Mouse (Mus musculus) megakaryocyte progenitor cell, adult 5-6 weeks (primary cell): ENCODE measurements around the gene Rps27. TPM values are rescaled to one million over a fixed set of nuclear protein-coding genes. Genes with fewer than 3 reads are reported as not detected.

Experiments used
- ATAC-seq: replicated peaks from 2 replicates; pipeline ENCODE4 v1.8.0; 2016; ENCODE audit warnings: mild to moderate bottlenecking, moderate TSS enrichment, inconsistent platforms; ENCODE audit not compliant: poor library complexity
- total RNA-seq, 2 experiments: library from RNA; stranded (forward) in 1 of 2; stranded (reverse) in 1 of 2; fragments of 157-497, 149-512 nt in 1 of 2; fragments of 200-1000 nt in 1 of 2; gene quantifications; 2 replicates each; pipeline versions ENCODE4 v1.2.3 to v1.2.4; 2015 to 2017

Gene Rps27
- total RNA-seq, 2 experiments from 2014 or later = 3,216 to 5,654 TPM

- no peak for ATAC-seq
These were observed 22.5 kb downstream of the Rps27 start for GRCm38 (mm10) chr3:90190859-90191510.

GRCm38 (mm10) chr3:90183581-90183980 lies 29.9 kb downstream of the Rps27 start:
- ATAC-seq = no peak

GRCm38 (mm10) chr3:90179566-90179965 lies 33.9 kb downstream of the Rps27 start:
- no peak for ATAC-seq

Other genes with a start within 250 kb of the Rps27 start
- gene Hax1, start 214.9 kb downstream of the Rps27 start, total RNA-seq (2015) = 145 and 177 TPM in 2 replicates
- 81.7 and 92.1 TPM in 2 replicates for gene Hax1, start 214.9 kb downstream of the Rps27 start, total RNA-seq (2017)
- gene 4933434E20Rik, start 162.0 kb downstream of the Rps27 start, total RNA-seq (2015) = 54.6 and 65.9 TPM in 2 replicates
- gene 4933434E20Rik, start 162.0 kb downstream of the Rps27 start, total RNA-seq (2017) = 36.0 and 42.3 TPM in 2 replicates
- 187 and 189 TPM in 2 replicates for gene Ubap2l, start 161.0 kb downstream of the Rps27 start, total RNA-seq (2015)
- 94.2 and 145 TPM in 2 replicates for gene Ubap2l, start 161.0 kb downstream of the Rps27 start, total RNA-seq (2017)
- 515 and 516 TPM in 2 replicates for gene Tpm3, start 141.0 kb downstream of the Rps27 start, total RNA-seq (2015)
- gene Tpm3, start 141.0 kb downstream of the Rps27 start, total RNA-seq (2017) = 880 and 886 TPM in 2 replicates
- 0.90 and 0.99 TPM in 2 replicates for gene Nup210l, start 109.5 kb downstream of the Rps27 start, total RNA-seq (2015)
- gene Nup210l, start 109.5 kb downstream of the Rps27 start, total RNA-seq (2017) = 0.47 and 0.71 TPM in 2 replicates
- gene Rab13, start within 50 bp of the Rps27 start, total RNA-seq (2015) = 0.61 and 1.4 TPM in 2 replicates
- gene Rab13, start within 50 bp of the Rps27 start, total RNA-seq (2017) = 1.2 and 1.6 TPM in 2 replicates
- gene Jtb, start 17.9 kb upstream of the Rps27 start, total RNA-seq (2015) = 91.6 and 102 TPM in 2 replicates
- gene Jtb, start 17.9 kb upstream of the Rps27 start, total RNA-seq (2017) = 43.1 and 48.6 TPM in 2 replicates
- 0.39 TPM in 1 of 2 replicates, not detected in the other for gene Creb3l4, start 29.9 kb upstream of the Rps27 start, total RNA-seq (2015)
- not detected in 2 replicates for gene Creb3l4, start 29.9 kb upstream of the Rps27 start, total RNA-seq (2017)
- gene Slc39a1, start 34.5 kb upstream of the Rps27 start, total RNA-seq (2015) = 15.6 and 19.5 TPM in 2 replicates
- 31.4 and 41.2 TPM in 2 replicates for gene Slc39a1, start 34.5 kb upstream of the Rps27 start, total RNA-seq (2017)
- gene Crtc2, start 40.5 kb upstream of the Rps27 start, total RNA-seq (2015) = 30.9 and 32.5 TPM in 2 replicates
- 10.2 and 18.2 TPM in 2 replicates for gene Crtc2, start 40.5 kb upstream of the Rps27 start, total RNA-seq (2017)
- gene Dennd4b, start 51.5 kb upstream of the Rps27 start, total RNA-seq (2015) = 16.5 and 21.9 TPM in 2 replicates
- gene Dennd4b, start 51.5 kb upstream of the Rps27 start, total RNA-seq (2017) = 8.9 and 10.4 TPM in 2 replicates
- gene Gatad2b, start 79.5 kb upstream of the Rps27 start, total RNA-seq (2015) = 87.0 and 96.0 TPM in 2 replicates
- 17.7 and 22.7 TPM in 2 replicates for gene Gatad2b, start 79.5 kb upstream of the Rps27 start, total RNA-seq (2017)
- 0.17 and 0.32 TPM in 2 replicates for gene Slc27a3, start 176.3 kb upstream of the Rps27 start, total RNA-seq (2015)
- gene Slc27a3, start 176.3 kb upstream of the Rps27 start, total RNA-seq (2017) = 0.27 and 0.83 TPM in 2 replicates
- gene Ints3, start 220.0 kb upstream of the Rps27 start, total RNA-seq (2015) = 17.5 and 20.2 TPM in 2 replicates
- gene Ints3, start 220.0 kb upstream of the Rps27 start, total RNA-seq (2017) = 21.6 and 24.7 TPM in 2 replicates